Mouse (Mus musculus): Measurements from ENCODE around the gene Hk2. TPM values are rescaled to one million over a fixed set of nuclear protein-coding genes. Genes with fewer than 3 reads are reported as not detected.

The Hk2 gene
- total RNA-seq (2017): 32.4 and 35.6 TPM in 2 replicates

DNA sequence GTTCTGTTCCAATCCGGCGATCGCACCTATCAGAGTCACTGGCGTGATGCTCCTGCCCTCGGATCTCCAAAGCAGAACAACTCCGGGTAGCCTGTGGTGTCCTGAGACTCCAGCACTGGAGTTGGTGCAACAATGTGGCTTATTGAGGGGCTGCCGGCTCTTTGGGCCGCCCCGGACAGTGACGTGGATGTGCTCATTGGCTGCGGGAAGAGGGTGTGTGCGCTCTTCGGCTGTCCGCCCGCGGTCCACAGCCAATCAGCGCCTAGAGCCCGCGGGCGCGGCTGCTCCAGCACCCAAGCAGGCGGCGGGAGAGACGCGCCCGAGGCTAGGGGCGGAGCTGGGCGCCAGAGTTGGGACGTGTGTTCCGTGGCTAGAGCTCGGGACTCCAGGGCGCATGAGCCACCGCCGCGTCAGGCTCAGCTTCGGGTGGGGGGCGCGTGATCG, at the start of gene Hk2:
TSS of gene Hk2 (minus strand) at position 134 of the 444 bp plus-strand sequence.
- peak; percentile 89 to 94 for ATAC-seq (replicated peaks in 1 of 2; ENCODE audit: insufficient read depth in 1 of 2, low FRiP score in 2 of 2, low TSS enrichment in 1 of 2, low read depth in 1 of 2, poor library complexity in 2 of 2, severe bottlenecking in 2 of 2)

DNA sequence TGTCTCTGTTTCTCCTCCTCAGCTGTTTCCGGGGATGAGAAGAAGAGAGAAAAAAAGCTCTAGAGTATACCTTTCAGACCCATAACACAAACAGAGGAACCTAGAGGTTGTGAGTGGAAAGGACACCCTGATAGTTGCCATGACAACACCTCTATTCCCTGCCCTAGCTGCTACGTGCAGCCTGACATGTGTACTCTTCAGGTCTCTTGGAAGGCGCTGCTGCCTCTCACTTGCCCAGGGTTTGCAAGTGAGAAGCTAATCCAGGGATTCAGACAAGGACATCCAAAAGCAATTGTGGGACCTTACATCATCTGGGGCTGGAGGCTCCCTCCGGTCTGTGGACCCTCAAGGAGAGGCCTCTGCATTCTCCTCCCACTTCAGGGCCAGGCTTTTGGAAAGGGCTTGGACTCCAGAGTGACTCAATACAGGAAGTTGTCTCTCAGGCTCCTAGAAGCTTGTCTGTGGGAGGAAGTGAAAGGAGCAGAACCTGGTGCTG, 47.6 kb upstream of the Hk2 start:
- peak; percentile 57 to 63 for ATAC-seq (replicated peaks in 1 of 2; ENCODE audit: insufficient read depth in 1 of 2, low FRiP score in 2 of 2, low TSS enrichment in 1 of 2, low read depth in 1 of 2, poor library complexity in 2 of 2, severe bottlenecking in 2 of 2)

DNA sequence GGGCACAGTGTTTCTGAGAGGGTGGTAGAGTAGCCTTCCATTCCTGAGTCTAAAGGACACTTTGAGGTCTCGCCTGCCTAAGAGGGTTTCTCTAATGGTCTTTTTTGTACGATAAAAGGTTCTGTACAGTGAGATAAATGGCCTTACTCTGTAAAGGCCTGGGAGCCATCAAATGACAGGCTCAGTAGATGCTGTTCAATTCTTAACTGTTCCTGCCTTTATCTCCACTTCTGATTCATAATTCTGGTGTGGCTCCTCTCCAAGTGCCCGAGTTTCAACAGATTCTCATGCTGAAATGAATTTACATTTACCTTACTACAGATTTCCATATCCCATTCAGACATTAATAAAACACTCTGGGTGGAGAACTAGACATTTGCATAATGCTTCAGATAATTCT, 46.5 kb upstream of the Hk2 start:
- ATAC-seq (replicated peaks in 1 of 2; ENCODE audit: insufficient read depth in 1 of 2, low FRiP score in 2 of 2, low TSS enrichment in 1 of 2, low read depth in 1 of 2, poor library complexity in 2 of 2, severe bottlenecking in 2 of 2): no peak

DNA sequence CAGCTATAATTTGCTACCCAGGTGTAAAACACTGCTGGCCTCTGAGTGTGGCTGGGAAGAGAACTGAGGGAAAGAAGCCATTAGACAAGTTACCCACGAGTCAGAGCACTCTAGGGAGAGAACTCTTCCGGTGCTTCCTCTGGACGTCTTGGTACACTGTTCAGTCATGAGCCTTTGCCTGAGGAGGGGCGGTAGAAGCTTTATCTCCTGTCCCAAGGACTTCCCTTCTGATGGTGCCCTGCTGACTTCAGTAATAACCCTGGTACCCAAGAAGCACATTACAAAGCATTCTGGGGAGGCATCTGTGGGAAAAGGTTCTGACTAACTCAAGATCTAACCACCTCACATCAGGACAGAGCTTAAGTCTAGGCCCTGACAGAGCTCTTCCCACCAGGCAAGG, 40.6 kb upstream of the Hk2 start:
- no peak for ATAC-seq (replicated peaks in 1 of 2; ENCODE audit: insufficient read depth in 1 of 2, low FRiP score in 2 of 2, low TSS enrichment in 1 of 2, low read depth in 1 of 2, poor library complexity in 2 of 2, severe bottlenecking in 2 of 2)

DNA sequence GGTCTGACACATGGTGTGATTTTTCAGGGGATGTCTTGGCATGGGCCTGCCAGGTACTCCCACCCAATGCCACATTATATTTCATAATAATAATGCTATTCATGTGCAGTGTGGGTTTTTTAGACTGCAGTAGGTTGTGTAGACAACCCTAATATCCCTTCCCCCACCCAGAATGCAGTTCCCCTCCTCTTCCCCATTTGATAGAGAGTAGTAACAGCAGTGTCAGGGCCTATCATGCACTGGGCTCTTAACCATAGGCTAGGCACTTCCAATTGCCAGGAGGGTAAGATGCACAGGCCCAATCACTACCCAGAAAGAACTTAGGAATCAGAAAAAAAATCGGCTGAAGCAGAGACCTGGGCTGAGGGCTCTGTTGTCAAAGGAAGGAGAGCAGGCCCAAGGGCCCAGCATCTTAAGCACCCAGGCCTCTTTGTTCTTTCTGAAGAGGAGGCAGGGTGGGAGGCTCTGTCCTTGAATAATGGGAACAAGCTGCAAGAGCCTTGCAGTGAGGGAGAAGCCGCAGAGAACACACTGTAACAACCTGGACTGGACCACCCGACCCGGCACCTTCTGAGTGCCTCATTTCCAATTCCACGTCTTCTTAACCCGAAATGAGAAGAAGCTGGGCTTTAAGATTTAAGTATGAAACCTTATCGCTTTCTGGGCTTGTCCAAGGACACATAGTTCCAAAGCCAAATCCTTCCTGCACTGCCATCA, 33.9 kb upstream of the Hk2 start:
- no peak for ATAC-seq (replicated peaks in 1 of 2; ENCODE audit: insufficient read depth in 1 of 2, low FRiP score in 2 of 2, low TSS enrichment in 1 of 2, low read depth in 1 of 2, poor library complexity in 2 of 2, severe bottlenecking in 2 of 2)

DNA sequence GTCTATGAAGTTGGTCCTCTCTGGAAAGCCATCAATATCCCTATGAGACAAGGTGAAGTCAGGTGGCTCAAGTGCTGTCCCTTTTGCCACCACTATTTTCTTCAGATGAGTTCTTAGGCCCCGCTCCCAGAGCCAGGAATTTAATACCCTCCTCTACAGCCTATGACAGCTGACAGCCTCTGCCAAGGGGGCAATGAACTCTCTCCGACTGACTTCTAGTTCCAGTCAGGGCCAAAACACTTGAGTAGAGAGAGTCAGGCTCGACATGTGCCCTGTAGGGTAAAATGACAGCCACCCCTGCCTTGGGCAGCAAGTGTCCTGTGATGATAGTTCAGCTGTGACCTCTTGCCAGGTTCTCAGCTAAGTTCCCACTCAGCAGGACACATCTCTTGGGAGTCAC, 32.7 kb upstream of the Hk2 start:
- no peak for ATAC-seq (replicated peaks in 1 of 2; ENCODE audit: insufficient read depth in 1 of 2, low FRiP score in 2 of 2, low TSS enrichment in 1 of 2, low read depth in 1 of 2, poor library complexity in 2 of 2, severe bottlenecking in 2 of 2)

DNA sequence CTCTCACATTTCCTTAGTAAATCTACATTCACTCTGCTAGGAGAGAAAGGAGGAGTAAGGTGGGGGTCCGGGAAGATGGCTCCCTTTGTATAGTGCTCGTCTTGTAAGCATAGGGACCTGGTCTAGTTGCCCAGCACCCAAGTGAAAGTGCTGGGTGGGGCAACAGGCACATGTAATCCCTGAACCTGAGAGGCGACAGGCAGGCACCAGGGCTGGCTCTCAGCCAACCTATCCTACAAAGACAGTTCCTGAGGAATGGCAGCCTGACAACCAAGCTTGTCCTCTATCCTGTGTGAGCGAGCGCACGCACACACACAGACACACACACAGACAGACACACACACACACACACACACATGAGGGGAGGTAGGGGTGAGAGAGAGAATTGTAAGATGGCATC, 32.2 kb upstream of the Hk2 start:
- ATAC-seq (replicated peaks in 1 of 2; ENCODE audit: insufficient read depth in 1 of 2, low FRiP score in 2 of 2, low TSS enrichment in 1 of 2, low read depth in 1 of 2, poor library complexity in 2 of 2, severe bottlenecking in 2 of 2): no peak

DNA sequence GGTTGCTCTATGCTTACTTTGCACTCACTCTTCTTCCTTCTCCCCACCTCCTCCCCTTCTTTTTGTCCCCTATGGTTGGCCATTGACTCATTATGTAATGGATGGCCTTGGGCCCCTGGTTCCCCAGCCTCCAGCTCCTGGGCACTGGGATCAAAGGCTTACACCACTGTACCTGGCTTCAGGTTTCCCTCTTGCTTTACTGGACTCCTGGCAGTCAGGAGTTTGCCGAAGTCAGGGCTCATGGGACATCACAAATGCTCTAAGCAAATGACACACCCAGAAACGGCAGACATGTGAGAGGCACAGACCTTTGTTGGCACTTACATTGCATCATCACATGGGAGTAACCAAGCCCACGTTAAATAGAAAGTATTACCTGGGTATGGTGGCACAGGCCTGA, 31.6 kb upstream of the Hk2 start:
- ATAC-seq (replicated peaks in 1 of 2; ENCODE audit: insufficient read depth in 1 of 2, low FRiP score in 2 of 2, low TSS enrichment in 1 of 2, low read depth in 1 of 2, poor library complexity in 2 of 2, severe bottlenecking in 2 of 2): no peak

DNA sequence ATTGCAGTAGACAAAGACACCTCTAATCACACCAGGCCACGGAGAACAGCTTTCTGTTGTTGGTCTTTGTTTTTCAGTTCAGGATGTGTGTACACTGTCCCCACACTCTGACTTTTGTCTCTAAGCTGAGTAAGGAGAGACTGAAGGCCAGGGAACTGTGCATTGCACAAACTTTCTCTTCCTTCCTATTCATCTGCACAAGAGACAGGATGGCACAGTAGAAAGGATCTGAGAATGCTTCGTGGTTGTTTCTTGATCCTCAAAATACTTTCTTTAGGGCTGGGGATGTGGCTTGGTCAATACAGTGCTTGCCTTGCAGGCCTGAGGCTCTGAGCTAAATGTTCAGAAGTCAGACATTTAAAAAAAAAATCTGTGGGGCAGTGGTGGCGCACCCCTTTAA, 30.7 kb upstream of the Hk2 start:
- ATAC-seq (replicated peaks in 1 of 2; ENCODE audit: insufficient read depth in 1 of 2, low FRiP score in 2 of 2, low TSS enrichment in 1 of 2, low read depth in 1 of 2, poor library complexity in 2 of 2, severe bottlenecking in 2 of 2): no peak

DNA sequence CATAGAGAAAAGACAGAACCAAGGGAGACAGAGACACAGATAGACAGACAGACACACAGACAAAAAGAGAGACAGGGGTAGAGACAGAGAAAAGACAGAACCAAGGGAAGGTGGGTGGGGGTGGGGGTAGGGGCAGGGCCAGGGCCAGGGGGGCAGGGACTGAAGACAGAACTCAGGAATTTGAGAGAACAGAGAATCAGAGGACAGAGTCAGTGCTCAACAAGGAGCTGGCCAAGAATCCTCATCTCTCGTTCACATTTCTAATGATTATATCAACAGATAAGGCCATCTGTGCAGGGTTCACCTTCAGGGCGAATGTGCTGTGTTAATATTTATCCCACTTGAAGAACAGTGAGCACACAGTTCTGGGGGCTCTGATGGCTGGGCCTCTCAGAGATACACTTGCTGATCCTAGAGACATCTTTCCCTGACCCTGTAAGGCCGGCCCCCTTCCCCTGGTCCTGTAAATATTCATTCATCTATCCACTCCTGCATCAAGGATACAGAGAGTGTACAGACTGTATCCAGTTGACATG, 24.0 kb upstream of the Hk2 start:
- ATAC-seq (replicated peaks in 1 of 2; ENCODE audit: insufficient read depth in 1 of 2, low FRiP score in 2 of 2, low TSS enrichment in 1 of 2, low read depth in 1 of 2, poor library complexity in 2 of 2, severe bottlenecking in 2 of 2): no peak

DNA sequence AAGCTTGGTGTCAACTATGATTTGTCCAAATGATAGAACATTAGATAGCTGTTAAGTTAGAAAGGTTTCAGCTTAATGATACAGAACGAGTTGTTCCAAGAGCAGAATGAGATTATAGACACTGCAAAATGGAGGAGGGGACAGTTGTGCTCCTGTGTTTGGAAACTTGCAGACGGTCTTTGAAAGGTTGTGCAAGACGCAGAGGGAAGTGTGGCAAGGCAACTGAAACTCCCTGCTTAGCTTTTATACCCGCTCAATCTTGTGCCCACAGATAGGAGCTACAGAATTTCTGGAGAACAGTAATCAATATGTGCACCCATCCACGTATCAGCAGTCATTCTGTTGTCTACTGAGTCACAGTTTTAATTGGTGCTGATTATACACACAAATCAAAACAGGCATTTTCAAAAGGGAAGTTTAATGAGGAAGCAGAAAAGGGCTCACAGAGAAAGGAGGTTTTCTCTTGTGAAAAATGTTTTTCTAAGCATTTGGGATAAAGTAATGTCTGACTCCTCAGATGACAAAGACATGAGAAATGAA, 23.1 kb upstream of the Hk2 start:
- peak; percentile 73 to 75; a peak in 3 of 4 replicates for ATAC-seq (replicated peaks in 1 of 2; ENCODE audit: insufficient read depth in 1 of 2, low FRiP score in 2 of 2, low TSS enrichment in 1 of 2, low read depth in 1 of 2, poor library complexity in 2 of 2, severe bottlenecking in 2 of 2)

DNA sequence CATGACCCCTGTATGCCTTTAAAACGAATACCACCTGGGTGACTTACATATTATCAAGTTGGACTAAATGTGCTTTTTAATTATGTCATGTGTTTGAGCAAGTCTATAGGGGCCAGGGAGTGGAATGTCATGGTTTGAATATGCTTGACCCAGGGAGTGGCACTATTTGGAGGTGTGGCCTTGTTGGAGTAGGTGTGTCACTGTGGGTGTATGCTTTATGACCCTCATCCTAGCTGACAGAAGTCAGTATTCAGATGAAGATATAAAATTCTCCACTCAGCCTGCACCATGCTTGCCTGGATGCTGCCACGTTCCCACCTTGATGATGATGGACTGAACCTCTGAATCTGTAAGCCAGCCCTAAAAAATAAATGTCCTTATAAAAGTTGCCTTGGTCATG, 16.6 kb upstream of the Hk2 start:
- ATAC-seq (replicated peaks in 1 of 2; ENCODE audit: insufficient read depth in 1 of 2, low FRiP score in 2 of 2, low TSS enrichment in 1 of 2, low read depth in 1 of 2, poor library complexity in 2 of 2, severe bottlenecking in 2 of 2): no peak

DNA sequence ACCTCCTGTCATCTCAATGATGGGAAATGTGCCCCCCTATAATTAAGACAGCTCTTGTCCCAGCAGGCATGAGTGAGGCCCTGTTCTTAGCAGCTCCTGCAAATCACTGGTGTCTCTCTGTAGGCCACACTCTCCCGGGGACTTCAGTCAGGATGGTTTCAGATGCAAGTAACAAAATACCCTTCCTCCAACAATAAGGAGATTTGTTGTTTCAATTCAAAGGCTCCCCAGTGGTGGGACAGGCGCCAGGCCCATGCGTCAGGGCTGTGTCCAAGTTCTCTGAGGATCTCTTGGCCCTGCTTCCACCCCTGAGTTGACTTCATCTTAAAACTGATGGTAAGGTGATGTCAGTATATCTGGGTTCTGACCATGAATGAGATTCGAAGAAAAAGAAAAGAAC, 9.7 kb upstream of the Hk2 start:
- no peak for ATAC-seq (replicated peaks in 1 of 2; ENCODE audit: insufficient read depth in 1 of 2, low FRiP score in 2 of 2, low TSS enrichment in 1 of 2, low read depth in 1 of 2, poor library complexity in 2 of 2, severe bottlenecking in 2 of 2)

DNA sequence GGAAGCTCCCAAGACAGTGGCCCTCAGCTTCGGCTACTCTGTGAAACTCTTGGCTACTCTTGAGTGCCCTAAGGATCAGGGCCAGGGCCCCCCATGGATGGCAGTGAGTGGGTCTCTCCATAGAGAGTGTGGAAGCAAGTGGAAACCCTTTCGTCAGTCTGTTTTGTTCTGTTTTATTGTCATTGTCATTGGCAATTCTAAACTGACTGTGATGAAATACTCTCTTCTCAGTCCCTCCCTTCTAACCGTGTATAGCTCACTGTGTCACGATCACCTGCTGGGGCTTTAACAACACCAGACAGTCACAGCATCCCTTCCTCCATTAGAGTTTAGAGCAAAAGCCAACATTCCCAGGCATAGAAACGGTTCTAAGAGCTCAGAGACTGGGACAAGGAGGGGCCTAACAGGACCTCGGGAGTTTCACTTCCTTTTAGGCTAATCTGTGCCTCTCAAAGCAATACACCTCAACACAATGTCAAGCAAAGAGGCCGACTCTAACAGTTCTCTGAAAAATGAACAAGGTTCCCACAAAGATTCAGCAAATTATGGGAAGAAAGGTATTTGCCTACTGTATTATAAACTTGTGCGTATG, 6.6 kb upstream of the Hk2 start:
- peak; percentile 35 to 65; a peak in 3 of 4 replicates for ATAC-seq (replicated peaks in 1 of 2; ENCODE audit: insufficient read depth in 1 of 2, low FRiP score in 2 of 2, low TSS enrichment in 1 of 2, low read depth in 1 of 2, poor library complexity in 2 of 2, severe bottlenecking in 2 of 2)

DNA sequence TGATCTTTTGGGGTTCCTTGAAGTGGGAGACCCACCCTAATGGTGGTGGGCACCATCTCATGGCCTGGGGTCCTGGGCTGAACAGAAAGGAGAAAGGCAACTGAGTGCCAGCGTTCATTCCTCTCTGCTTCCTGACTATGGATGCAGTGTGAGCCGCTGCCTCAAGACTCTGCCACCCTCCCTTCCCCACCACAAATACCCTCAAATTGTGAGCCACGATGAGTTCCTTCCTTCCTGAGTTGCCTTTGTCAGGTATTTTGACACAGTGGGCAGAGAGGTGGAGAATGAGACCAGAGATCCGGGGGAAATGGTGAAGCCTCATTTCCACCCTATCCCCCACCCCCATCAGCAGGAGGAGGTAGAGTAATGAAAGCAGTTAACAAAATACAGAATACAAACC, 6.1 kb upstream of the Hk2 start:
- ATAC-seq (replicated peaks in 1 of 2; ENCODE audit: insufficient read depth in 1 of 2, low FRiP score in 2 of 2, low TSS enrichment in 1 of 2, low read depth in 1 of 2, poor library complexity in 2 of 2, severe bottlenecking in 2 of 2): peak; percentile 54 to 83

DNA sequence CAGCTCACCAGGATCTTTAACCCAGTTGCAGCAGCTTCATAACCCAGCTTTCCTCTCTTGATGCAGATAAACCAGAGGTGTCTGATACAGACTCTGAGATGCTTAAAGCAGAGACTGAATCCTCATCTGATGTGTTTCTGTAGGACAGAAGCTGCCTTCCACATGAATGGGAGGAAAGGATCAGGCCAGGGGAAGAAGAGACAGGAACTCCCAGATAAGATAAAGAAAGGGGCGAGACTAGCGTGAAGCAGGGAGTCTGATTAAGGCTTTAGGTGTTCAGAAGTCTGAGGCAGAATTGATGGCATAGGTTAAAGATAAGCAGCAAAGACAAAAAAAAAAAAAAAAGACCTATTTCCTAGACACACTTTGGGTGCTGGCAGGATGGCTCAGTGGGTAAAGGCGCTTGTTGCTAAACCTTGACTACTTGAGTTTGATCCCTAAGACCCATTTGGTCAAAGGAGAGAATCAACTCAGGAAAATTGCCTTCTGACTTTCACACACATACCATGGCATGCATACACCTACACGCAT, 2.9 kb upstream of the Hk2 start:
- ATAC-seq (replicated peaks in 1 of 2; ENCODE audit: insufficient read depth in 1 of 2, low FRiP score in 2 of 2, low TSS enrichment in 1 of 2, low read depth in 1 of 2, poor library complexity in 2 of 2, severe bottlenecking in 2 of 2): no peak

DNA sequence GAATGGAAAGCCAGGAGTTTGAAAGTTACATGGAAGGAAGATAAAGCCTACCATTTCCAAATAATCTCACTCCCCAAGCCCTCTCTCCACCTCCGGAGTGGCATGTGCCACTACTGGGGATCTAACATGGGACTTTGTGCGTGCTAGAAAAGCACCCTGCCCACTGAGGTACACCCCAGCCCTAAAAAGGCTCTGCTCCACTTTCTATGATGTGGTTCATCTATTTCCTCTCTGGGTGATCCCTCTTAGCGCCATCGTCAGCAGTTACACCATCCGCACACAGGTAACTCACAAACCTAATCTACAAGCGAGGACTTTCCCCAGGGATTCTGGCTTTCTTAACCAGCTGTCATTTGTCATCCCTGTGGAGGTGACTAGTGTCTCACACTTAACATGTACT, 1.1 kb upstream of the Hk2 start:
- no peak for ATAC-seq (replicated peaks in 1 of 2; ENCODE audit: insufficient read depth in 1 of 2, low FRiP score in 2 of 2, low TSS enrichment in 1 of 2, low read depth in 1 of 2, poor library complexity in 2 of 2, severe bottlenecking in 2 of 2)

Data from hematopoietic stem cell, adult 5-6 weeks (primary cell).